Mouse (Mus musculus) G1E (cell line): Measurements from ENCODE around the gene Smpd3.

Experiments used
- CTCF ChIP-seq: IDR thresholded peaks from 2 replicates; pipeline ENCODE4 v1.5.1; 2012; ENCODE audit warnings: low read depth, low read length, inconsistent platforms, mixed read lengths
- GATA1 ChIP-seq: IDR thresholded peaks from 2 replicates; pipeline ENCODE4 v1.6.1; 2012; ENCODE audit warnings: borderline replicate concordance, low read length, inconsistent platforms, mixed read lengths
- GATA2 ChIP-seq: IDR thresholded peaks from 2 replicates; pipeline ENCODE4 v1.6.1; 2012; ENCODE audit warnings: low read depth, low read length, inconsistent platforms, borderline replicate concordance
- POLR2AphosphoS5 ChIP-seq: IDR thresholded peaks from 2 replicates; pipeline ENCODE4 v1.6.1; 2012; ENCODE audit warnings: low read depth, low read length, inconsistent platforms; ENCODE audit not compliant: insufficient replicate concordance
- TAL1 ChIP-seq: conservative IDR thresholded peaks from 2 replicates; pipeline ENCODE4 v1.6.1; 2012; ENCODE audit warnings: low read depth, low read length, inconsistent platforms, mixed read lengths

DNA sequence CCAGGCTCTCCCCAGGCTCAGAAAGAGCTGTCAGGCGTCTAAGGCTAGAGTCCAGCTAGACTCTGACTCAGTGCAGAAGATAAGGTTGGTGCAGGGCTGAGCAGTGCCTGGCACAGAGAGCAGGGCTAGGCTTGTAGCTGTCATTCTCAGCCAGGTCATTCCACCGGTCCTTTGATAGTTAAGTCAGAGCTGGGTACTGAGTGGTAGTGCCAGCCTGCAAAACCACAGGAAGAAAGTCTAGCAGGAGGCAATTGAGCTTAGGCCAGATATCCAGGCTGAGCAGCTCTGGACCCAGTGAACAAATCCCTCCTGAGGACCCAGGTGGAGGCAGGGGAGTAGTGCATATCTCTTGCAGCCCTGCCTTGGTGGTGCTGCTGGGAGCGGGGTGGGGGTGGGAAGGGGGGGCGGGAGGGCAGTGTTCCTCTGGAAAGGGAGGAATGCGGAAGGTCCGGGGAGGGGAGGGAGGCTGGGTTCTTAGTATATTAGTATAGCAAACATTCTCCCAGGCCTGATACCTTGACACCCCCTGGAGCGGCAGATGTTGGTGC lies 40.8 kb upstream of the Smpd3 start:
- no peak for TF ChIP-seq GATA1
- TF ChIP-seq CTCF = no peak
- no peak for TF ChIP-seq POLR2AphosphoS5
- TF ChIP-seq TAL1 = no peak
- no peak for TF ChIP-seq GATA2
